Mouse (Mus musculus): ENCODE results near the gene Nbas.

Gene Nbas

DNA sequence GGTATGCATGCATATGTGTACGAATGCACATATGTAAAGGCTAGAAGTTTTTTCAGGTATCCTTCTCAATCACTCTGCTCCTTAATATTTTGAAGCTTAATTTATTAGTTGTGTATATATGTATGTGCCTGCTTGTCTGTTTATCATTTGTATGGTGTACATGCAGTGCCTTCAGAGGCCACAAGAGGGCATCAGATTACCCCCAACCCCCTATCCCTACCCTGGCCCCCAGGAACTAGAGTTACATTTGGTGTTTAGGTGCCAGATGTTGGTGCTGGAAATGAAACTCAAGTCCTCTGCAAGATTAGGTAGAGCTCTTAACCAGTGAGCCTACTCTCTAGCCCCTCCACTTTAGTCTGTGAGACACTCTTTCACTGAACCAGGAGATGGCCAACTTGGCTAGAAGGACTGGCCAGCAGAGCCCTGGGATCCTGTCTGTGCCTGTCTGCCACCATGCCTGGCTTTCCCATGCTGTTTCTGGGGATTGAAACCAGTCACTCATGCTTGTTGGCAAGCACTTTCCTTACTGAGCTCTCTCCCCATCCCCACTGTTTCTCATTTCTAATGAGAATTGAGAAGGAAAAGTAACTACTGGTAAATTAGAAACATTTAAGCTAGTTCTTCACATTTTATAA is 263.9 kb downstream of the Nbas start:
- DNase-seq (ENCODE audit: low read depth, low spot score): no peak

DNA sequence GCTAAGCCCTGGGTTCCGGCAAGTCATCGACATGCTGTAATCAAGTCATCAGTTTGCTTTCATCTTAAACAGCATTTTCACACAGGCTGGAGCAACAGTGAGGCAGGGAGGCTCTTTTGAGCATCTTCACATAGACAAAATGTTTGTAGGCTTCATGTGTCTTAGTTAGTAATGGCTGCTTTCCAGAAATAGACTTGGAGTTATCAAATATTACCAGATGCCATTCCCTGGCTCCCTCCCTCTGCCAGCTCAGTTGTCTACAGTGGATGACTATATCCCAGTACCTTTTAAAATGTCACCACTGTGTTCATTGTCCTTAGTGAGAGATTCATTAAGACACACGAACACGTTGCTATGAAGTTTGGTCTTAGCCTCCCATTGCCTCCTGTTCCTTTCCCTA is 270.2 kb downstream of the Nbas start:
- DNase-seq (ENCODE audit: low read depth, low spot score): peak; percentile 40

- DNase-seq (ENCODE audit: low read depth, low spot score): no peak
Observed at GRCm38 (mm10) chr12:13543806-13544205, 274.9 kb downstream of the Nbas start.

GRCm38 (mm10) chr12:13563646-13564289 is 294.8 kb downstream of the Nbas start:
- no peak for DNase-seq (ENCODE audit: low read depth, low spot score)

- DNase-seq (ENCODE audit: low read depth, low spot score): no peak
Observed at GRCm38 (mm10) chr12:13564330-13564729, 295.4 kb downstream of the Nbas start.

- no peak for DNase-seq (ENCODE audit: low read depth, low spot score)
Observed at GRCm38 (mm10) chr12:13566421-13566820, 297.5 kb downstream of the Nbas start.

DNA sequence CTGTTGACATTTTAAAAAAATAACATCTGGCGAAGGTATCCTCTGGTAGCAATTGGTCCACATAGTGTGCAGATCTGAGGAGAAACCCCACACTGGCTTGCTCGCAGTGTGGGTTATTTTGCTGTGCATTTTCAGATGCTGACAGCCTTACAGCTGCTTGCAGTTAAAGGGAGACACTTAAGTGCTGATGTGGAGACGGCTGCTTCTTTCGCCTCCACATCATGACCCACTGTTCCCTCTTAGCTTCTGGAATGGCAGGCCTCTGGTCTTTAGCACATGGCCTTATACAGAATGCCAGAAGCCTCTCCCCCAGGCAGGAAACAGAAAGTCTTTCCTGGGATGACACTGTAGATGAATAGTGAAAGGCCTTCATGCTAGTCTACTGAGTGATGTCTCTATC is 306.2 kb downstream of the Nbas start:
- no peak for DNase-seq (ENCODE audit: low read depth, low spot score)

GRCm38 (mm10) chr12:13575605-13576600 is 307.0 kb downstream of the Nbas start:
- DNase-seq (ENCODE audit: low read depth, low spot score): peak; percentile 83

DNA sequence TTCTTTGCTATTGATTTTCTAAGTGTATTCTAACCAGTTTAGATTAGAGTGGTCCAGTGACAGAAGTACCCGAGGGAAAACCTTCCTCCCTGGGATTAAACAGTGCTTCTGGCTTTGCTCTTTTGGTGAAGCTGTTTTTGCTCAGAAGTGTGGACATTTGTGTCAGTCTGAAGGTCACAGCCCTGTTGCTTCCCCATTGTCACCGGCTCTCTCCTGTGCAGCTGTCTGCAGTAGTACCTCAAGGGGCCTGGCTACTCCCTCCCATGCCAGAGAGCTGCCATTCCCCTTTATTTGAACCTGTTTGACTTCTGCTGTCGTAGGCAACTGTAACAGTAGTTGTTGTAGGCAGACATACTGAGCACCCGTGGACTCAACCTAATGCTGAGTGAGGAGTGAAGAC is 307.8 kb downstream of the Nbas start:
- no peak for DNase-seq (ENCODE audit: low read depth, low spot score)

GRCm38 (mm10) chr12:13580796-13581195 is 311.9 kb downstream of the Nbas start:
- DNase-seq (ENCODE audit: low read depth, low spot score): no peak

DNA sequence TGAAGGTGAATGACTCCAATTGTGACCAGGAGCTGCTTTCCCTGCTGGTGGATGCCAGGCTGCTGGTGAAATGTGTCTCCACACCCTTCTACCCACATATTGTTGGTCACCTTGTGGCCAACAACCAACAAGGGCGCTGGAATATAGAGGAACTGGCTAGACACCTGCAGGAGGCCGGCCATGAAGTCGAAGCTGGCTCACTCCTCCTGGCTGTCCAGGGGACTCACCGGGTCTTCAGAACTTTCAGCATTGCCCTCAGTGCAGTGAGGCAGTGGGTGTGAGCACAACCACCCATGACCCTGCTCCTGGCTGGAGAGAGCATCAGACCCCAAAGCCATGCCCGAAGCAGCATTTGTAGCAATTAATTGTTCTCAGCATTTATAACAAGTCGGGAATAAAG is 314.5 kb downstream of the Nbas start:
- no peak for DNase-seq (ENCODE audit: low read depth, low spot score)

DNA sequence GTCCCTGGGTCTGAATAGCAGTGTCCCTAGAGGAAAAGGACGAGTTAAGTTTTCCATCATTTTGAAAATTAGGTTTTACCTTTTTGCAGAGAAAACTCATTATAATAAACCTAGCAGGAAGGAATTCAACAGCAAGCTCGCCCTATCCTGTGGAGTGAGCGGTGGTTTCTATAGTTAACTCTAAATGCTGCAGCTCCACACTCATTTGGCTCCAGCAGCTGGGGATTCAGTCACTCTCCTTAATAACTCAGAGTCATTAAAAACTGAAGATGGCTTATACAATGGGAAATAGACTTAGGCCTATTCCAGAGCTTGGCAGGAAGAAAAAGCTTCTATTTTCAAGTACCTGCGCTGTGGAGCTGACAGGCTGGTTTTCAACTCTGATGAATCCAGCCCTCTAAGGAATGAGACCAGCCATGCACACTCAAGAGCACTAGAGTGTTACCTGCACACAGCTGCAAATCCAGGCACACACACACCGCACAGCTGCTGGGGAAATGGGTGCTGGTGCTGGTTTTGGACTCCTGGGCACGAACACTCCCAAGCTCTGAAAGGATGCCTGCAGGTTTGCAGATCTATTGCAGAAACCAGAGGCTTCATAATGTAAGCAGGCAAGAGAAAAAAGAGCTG is 316.7 kb downstream of the Nbas start:
- peak; percentile 32 for DNase-seq (ENCODE audit: low read depth, low spot score)

DNA sequence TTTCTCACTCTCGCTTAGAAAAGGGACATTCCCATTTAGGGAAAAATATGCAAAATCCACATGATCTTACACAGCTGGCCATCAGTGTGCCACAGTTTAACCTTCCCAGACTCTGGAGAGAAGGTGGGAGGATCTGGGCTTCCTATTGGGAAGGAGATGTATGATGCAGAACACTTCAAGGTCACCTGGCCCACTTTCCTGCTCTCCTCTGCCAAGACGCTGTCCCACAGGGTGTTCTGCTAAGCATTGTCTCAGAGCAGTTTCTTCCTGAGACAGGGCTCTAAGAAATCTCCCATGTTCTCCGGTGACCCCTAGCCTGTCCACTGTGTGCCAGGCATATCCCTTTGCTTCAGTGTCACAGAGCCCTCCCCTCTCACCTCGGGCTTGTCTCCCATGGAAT is 318.7 kb downstream of the Nbas start:
- no peak for DNase-seq (ENCODE audit: low read depth, low spot score)

GRCm38 (mm10) chr12:13589021-13589420 is 320.1 kb downstream of the Nbas start:
- no peak for DNase-seq (ENCODE audit: low read depth, low spot score)

GRCm38 (mm10) chr12:13594746-13595469 is 326.0 kb downstream of the Nbas start:
- DNase-seq (ENCODE audit: low read depth, low spot score): peak; percentile 67

DNA sequence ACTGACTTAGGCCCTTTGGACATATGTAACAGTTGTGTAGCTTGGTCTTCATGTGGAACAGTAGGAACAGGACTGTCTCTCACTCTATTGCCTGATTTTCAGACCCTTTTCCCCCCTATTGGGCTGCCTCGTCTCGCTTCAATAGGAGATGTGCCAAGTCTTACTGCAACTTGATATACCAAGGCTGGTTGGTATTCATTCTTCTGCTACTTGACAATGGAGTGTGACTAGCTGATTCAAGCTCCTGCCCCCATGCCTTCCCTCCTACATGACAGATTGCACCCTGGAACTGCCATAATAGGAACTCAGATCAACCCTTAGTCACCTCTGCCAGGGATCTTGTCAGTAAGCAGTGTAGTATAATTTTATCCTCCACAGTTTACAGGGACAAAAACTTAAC is 328.1 kb downstream of the Nbas start:
- peak; percentile 72 for DNase-seq (ENCODE audit: low read depth, low spot score)

- peak; percentile 93 for DNase-seq (ENCODE audit: low read depth, low spot score)
Observed at GRCm38 (mm10) chr12:13598545-13598944, 329.6 kb downstream of the Nbas start.

- DNase-seq (ENCODE audit: low read depth, low spot score): peak; percentile 55
Observed at GRCm38 (mm10) chr12:13602414-13602813, 333.5 kb downstream of the Nbas start.

GRCm38 (mm10) chr12:13607021-13607420 is 338.1 kb downstream of the Nbas start:
- no peak for DNase-seq (ENCODE audit: low read depth, low spot score)

DNA sequence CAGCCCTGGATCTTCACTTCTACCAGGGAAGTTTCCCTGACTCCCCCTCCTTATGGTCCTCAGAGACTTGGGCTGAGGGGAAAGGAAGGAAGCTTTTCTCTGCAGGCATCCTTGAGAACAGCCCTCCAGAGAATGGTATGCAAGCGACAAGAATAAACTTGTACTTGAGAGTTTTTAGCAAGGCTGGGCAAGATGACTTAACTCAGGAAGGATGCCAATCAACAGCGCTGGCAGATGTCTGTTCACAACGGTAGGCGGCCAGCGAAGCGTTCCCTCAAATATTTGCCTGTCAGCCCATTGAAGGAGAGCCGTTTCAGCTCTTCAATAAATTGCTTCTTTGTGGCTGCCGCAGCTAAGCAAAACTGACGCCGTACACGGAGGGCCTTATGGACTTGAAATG is 340.1 kb downstream of the Nbas start:
- DNase-seq (ENCODE audit: low read depth, low spot score): peak; percentile 65

GRCm38 (mm10) chr12:13613041-13613440 is 344.1 kb downstream of the Nbas start:
- peak; percentile 50 for DNase-seq (ENCODE audit: low read depth, low spot score)
